Mouse (Mus musculus) frontal cortex, postnatal 10 days (tissue): ENCODE data around the gene Nrp2.

Experiments used
- DNase-seq, 2 experiments: peaks; one replicate each; pipeline ENCODE4 v3.0.0; 2022; ENCODE audit warnings: low spot score in 2 of 2, mixed read lengths in 1 of 2

The Nrp2 gene

DNA sequence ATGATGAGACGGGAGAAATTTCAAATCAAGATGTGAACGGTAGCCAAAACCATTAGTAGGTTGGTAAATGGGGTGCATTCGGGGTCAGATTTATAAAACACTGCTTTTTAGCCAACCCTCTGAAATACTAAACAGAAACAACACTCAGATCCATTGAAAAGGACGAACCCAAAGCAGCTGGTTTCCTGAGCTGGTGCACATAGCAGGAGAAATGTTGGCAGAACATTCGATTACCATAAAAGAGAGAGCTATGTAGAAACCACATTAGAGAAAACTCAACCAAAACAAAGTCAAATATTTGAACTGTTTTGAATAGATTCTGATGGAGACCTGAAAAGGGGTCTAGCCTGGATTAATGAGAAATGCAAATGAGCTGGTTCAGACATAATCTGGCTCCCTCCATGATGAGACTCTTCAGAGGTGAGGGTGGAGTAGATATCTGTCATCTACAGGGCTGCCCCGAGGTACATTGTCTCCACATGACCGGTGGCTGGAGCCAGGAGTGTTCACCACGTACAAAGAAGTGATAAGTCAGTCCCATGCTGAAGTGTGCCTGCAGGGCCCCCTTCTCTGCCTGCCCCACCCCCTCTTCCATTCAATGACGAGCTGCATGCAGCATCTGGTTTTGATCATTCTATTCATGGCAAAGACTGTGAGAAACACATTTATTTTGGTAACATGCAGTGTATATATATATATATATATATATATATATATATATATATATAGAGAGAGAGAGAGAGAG, 156.6 kb downstream of the Nrp2 start:
- DNase-seq, result no peak

DNA sequence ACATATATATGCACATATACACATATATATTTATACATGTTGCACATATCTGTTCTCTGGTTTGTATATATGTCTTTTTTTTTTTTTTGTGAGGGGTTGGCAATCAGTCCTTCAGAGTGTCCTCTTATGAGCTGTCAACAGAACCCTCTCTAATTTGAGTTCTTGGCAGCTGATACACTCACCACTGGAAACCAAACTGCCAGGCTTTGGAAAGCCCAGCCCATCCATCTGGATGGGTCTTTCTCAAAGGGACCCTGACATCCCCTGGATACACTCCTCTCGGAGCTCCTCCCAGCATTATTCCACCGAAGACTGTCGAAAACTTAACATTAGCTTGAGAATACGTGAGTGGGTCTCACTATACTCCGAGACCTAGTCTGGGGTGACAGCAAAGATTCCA, 157.2 kb downstream of the Nrp2 start:
- DNase-seq, result no peak

DNA sequence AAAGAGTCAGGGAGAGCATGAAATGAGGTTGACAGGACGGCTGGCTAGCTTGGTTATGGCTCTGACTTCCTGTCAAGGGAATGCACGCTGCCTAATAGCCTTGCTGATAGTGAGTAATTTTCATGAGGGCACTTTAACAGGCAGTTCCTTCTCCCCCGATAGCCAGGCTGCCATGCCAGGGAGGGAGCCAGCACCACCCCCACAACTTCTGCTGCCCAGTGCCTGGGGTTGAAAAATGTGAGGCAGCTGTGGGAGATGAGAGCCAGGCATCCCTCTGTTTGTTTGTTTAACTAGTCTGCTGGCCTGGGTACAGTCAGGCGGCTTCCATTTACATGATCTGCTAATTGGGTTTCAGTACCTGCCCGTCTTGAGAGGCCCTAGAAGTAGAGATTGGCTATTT, 157.7 kb downstream of the Nrp2 start:
- no peak for DNase-seq
